Mouse (Mus musculus): ENCODE results near the gene Kidins220. TPM values are rescaled to one million over a fixed set of nuclear protein-coding genes. Genes with fewer than 3 reads are reported as not detected.

Kidins220 gene
- total RNA-seq, 2 experiments from 2014 or later: 286 to 300 TPM

- DNase-seq (ENCODE audit: low spot score in 2 of 2): peak; percentile 93
- intact Hi-C loops (cut with DNase I): loop anchor here (1.0 to 10.0 kb wide), 7 partner anchors 71 to 994 kb away; no protein-coding TSS in a partner anchor
Measured at GRCm38 (mm10) chr12:25098561-25099312, 124.0 kb downstream of the Kidins220 start.

- DNase-seq (ENCODE audit: low spot score in 2 of 2): peak in 1 of 2 experiments; percentile 55
- intact Hi-C loops (cut with DNase I): loop anchor here (1.0 to 10.0 kb wide), 7 partner anchors 72 to 993 kb away; no protein-coding TSS in a partner anchor
Measured at GRCm38 (mm10) chr12:25099313-25099562, 124.5 kb downstream of the Kidins220 start.

GRCm38 (mm10) chr12:25099563-25100408, 125.1 kb downstream of the Kidins220 start:
- DNase-seq (ENCODE audit: low spot score in 2 of 2): peak; percentile 17 to 33
- intact Hi-C loops (cut with DNase I): loop anchor here (1.0 to 10.0 kb wide), 8 partner anchors 63 to 993 kb away; no protein-coding TSS in a partner anchor

GRCm38 (mm10) chr12:25100411-25101217, 125.9 kb downstream of the Kidins220 start:
- DNase-seq (ENCODE audit: low spot score in 2 of 2): peak; percentile 42 to 72
- intact Hi-C loops (cut with DNase I): loop anchor here (5.0 kb wide), 1 partner anchor 62 kb away; no protein-coding TSS in a partner anchor

- no peak for DNase-seq (ENCODE audit: low spot score in 2 of 2)
- intact Hi-C loops (cut with DNase I): loop anchor here (5.0 kb wide), 1 partner anchor 61 kb away; no protein-coding TSS in a partner anchor
Measured at GRCm38 (mm10) chr12:25101389-25101788, 126.7 kb downstream of the Kidins220 start.

- no peak for DNase-seq (ENCODE audit: low spot score in 2 of 2)
- intact Hi-C loops (cut with DNase I): loop anchor here (5.0 kb wide), 1 partner anchor 58 kb away; no protein-coding TSS in a partner anchor
Measured at GRCm38 (mm10) chr12:25103911-25104310, 129.2 kb downstream of the Kidins220 start.

- DNase-seq (ENCODE audit: low spot score in 2 of 2): no peak
- intact Hi-C loops (cut with DNase I): loop anchor here (5.0 kb wide), 1 partner anchor 58 kb away; no protein-coding TSS in a partner anchor
Measured at GRCm38 (mm10) chr12:25104541-25104940, 129.8 kb downstream of the Kidins220 start.

- intact Hi-C loops (cut with DNase I): no loop called here
- DNase-seq (ENCODE audit: low spot score in 2 of 2): no peak
Measured at GRCm38 (mm10) chr12:25108865-25109264, 134.1 kb downstream of the Kidins220 start.

- DNase-seq (ENCODE audit: low spot score in 2 of 2): no peak
- intact Hi-C loops (cut with DNase I): no loop called here
Measured at GRCm38 (mm10) chr12:25109971-25110681, 135.4 kb downstream of the Kidins220 start.

- intact Hi-C loops (cut with DNase I): no loop called here
- DNase-seq (ENCODE audit: low spot score in 2 of 2): no peak
Measured at GRCm38 (mm10) chr12:25110682-25111078, 136.0 kb downstream of the Kidins220 start.

Other genes with a start within 250 kb of the Kidins220 start
- gene Mboat2, start 144.0 kb upstream of the Kidins220 start, total RNA-seq (2021): 10 to 100 TPM; 68.9 to 84.2 TPM
- gene Id2, start 122.2 kb downstream of the Kidins220 start, total RNA-seq (2021): 100 to 1,000 TPM; 148 to 163 TPM